Mouse (Mus musculus): Measurements from ENCODE around the gene Ifitm3. TPM values are rescaled to one million over a fixed set of nuclear protein-coding genes. Genes with fewer than 3 reads are reported as not detected.
"Not testable (repeated sequence)": the region's sequence is repeated elsewhere in the genome, so short reads cannot be mapped to it uniquely, and the experiment has no call there.

The Ifitm3 gene
- polyA plus RNA-seq, 1 experiment = 397 TPM

DNA sequence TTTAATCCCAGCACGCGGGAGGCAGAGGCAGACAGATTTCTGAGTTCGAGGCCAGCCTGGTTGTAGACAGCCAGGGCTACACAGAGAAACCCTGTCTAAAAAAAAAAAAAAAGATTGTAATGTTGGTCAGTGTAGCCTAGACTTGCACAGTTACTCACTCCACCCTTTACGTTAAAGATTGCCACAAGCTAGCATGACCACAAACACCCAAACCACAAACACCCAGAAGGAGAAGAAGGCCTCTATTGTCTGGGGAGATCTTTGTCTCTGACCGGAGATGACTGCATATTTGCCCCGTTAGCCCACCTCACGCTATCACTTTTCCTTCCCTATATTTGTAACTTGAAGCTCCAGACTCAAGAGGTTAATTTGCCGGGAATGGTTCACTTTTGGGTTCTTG is 28.9 kb downstream of the Ifitm3 start:
- H3K4me1 ChIP-seq (replicated peaks; ENCODE audit: control insufficient read depth, insufficient read depth, low read length) = no peaks in the 10 kb centered on the region
- no peaks in the 10 kb centered on the region for H3K27me3 ChIP-seq (ENCODE audit: control insufficient read depth, insufficient read depth, low read length)
- no peak for DNase-seq
- WGBS = 29% methylated on average over 8 of the region's 8 CpGs
- no peak overlapping the region for H3K4me3 ChIP-seq (ENCODE audit: control insufficient read depth, insufficient read depth, low read length)
- TF ChIP-seq POLR2A (IDR thresholded peaks at IDR 0.05; ENCODE audit: control insufficient read depth, extremely low read depth, insufficient read depth, low read length, poor library complexity) = no peak
- TF ChIP-seq CTCF (IDR thresholded peaks at IDR 0.05; ENCODE audit: borderline replicate concordance, control insufficient read depth, extremely low read depth, insufficient read depth, low read length, poor library complexity) = no peak
- no peak overlapping the region for H3K27ac ChIP-seq (ENCODE audit: control insufficient read depth, insufficient read depth, low read length)
- H3K36me3 ChIP-seq (ENCODE audit: control insufficient read depth, insufficient read depth, low read length) = no peaks in the 10 kb centered on the region

DNA sequence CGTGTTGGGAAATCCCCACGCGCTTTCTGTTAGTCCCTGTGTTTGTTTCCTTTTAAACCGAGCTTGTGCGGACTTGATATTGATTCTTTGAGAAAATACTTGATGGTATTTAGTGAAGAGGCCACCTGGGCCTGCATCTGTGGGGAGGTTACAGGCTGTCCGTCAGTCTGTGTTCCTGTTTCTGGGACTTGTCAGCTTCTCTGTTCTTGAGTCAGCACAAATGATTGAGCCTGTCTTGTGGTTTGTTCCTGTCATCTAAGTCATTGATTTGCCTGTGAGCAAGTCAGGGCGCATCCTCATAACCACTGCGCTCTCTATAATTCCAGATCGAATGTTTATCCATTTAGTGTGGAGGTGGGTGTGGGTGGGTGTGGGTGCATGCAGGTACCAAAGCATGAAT is 33.9 kb downstream of the Ifitm3 start:
- H3K27me3 ChIP-seq (ENCODE audit: control insufficient read depth, insufficient read depth, low read length); H3K36me3 ChIP-seq (ENCODE audit: control insufficient read depth, insufficient read depth, low read length); H3K4me1 ChIP-seq (replicated peaks; ENCODE audit: control insufficient read depth, insufficient read depth, low read length); H3K27ac ChIP-seq (ENCODE audit: control insufficient read depth, insufficient read depth, low read length); DNase-seq; H3K4me3 ChIP-seq (ENCODE audit: control insufficient read depth, insufficient read depth, low read length): not testable (repeated sequence)
- 62% methylated on average over 9 of the region's 9 CpGs for WGBS

DNA sequence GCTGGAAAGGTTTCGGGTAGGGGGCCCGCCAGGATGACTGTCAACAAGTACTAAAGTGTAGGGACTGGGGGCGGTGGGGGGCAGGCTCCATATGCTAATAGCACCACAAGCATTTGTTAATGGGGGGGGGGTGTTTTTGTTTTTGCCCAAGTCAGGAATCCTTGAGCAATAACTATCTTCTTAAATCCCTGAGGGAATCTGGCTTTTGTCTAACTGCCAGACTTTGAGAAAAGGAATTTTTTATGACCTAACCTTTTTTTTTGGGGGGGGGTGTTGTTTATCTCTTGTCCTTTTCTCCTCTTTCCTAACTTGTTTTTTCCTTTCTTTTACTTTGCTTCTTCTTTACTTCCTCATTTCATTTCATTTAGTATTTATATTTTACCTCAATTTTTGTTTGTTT is 35.1 kb downstream of the Ifitm3 start:
- DNase-seq = no peak
- Histone ChIP-seq H3K27me3 (ENCODE audit: control insufficient read depth, insufficient read depth, low read length) (no peaks in the 10 kb centered on the region), H3K4me3 (ENCODE audit: control insufficient read depth, insufficient read depth, low read length) (no peak overlapping the region), H3K36me3 (ENCODE audit: control insufficient read depth, insufficient read depth, low read length) (no peaks in the 10 kb centered on the region), H3K27ac (ENCODE audit: control insufficient read depth, insufficient read depth, low read length) (no peak overlapping the region), H3K4me1 (replicated peaks; ENCODE audit: control insufficient read depth, insufficient read depth, low read length) (no peaks in the 10 kb centered on the region)
- TF ChIP-seq CTCF (IDR thresholded peaks at IDR 0.05; ENCODE audit: borderline replicate concordance, control insufficient read depth, extremely low read depth, insufficient read depth, low read length, poor library complexity) (no peak), POLR2A (IDR thresholded peaks at IDR 0.05; ENCODE audit: control insufficient read depth, extremely low read depth, insufficient read depth, low read length, poor library complexity) (no peak)
- 91% methylated on average over 3 of the region's 3 CpGs for WGBS

DNA sequence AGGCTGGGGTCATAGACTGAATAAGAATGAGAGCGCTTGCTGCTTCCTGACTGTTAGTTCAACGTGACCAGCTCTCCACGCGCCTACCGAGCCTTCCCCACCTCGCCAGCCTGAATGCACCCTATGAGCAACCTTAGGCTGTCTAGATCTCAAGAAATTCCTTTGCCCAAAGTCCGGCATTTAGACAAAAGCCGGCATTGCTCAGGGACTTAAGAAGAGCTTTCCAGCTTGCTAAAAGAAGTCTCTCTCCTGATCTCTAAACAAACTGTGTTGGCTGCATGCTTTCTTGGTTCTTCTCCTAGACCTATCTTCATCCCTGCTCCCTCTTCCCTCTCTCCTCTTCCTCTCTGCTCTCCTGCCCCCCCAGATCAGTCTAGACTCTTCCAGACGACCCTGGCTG is 35.6 kb downstream of the Ifitm3 start:
- no peaks in the 10 kb centered on the region for H3K4me1 ChIP-seq (replicated peaks; ENCODE audit: control insufficient read depth, insufficient read depth, low read length)
- no peaks in the 10 kb centered on the region for H3K27me3 ChIP-seq (ENCODE audit: control insufficient read depth, insufficient read depth, low read length)
- no peak for DNase-seq
- TF ChIP-seq CTCF (IDR thresholded peaks at IDR 0.05; ENCODE audit: borderline replicate concordance, control insufficient read depth, extremely low read depth, insufficient read depth, low read length, poor library complexity) = no peak
- TF ChIP-seq POLR2A (IDR thresholded peaks at IDR 0.05; ENCODE audit: control insufficient read depth, extremely low read depth, insufficient read depth, low read length, poor library complexity) = no peak
- no peaks in the 10 kb centered on the region for H3K36me3 ChIP-seq (ENCODE audit: control insufficient read depth, insufficient read depth, low read length)
- 60% methylated on average over 9 of the region's 9 CpGs for WGBS
- H3K27ac ChIP-seq (ENCODE audit: control insufficient read depth, insufficient read depth, low read length) = no peak overlapping the region
- H3K4me3 ChIP-seq (ENCODE audit: control insufficient read depth, insufficient read depth, low read length) = no peak overlapping the region

DNA sequence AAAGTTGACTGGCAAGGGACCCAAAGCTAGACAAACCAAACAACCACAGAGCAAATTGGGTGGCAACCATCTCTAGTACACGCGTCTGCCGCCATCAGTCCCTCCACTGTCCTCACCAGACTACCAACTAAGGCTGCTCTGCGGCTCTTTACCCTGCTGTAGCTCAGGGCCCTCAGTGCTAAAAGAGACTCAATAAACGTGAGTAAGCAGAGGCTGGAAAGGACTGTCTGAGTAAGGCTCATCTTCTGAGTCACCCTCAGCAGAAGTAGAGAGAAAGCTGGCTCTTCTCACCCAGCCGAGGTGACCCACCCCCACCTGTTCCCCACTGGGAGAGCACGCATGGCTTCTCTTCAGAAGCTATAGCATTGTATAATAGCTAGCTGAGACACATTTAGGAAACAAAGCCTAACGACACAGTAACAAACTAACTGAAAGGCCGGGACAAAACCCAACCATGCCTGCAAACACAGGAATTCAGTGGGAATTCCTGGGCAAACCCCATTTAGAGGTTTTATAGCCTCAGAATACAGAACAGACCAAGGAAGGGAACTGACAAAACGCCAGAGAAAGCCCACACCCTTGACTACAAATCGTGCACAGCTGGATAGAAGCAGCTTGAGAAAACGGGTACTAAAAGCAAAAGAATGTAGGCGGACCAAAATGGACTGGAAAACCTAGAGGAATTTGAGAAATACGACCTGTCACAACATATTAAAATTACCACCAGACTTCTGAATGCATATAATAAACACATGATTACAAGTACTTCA is 37.0 kb downstream of the Ifitm3 start:
- no peak for DNase-seq
- Histone ChIP-seq H3K27ac (ENCODE audit: control insufficient read depth, insufficient read depth, low read length) (no peak overlapping the region), H3K27me3 (ENCODE audit: control insufficient read depth, insufficient read depth, low read length) (no peaks in the 10 kb centered on the region), H3K4me3 (ENCODE audit: control insufficient read depth, insufficient read depth, low read length) (no peak overlapping the region), H3K4me1 (replicated peaks; ENCODE audit: control insufficient read depth, insufficient read depth, low read length) (no peaks in the 10 kb centered on the region), H3K36me3 (ENCODE audit: control insufficient read depth, insufficient read depth, low read length) (no peaks in the 10 kb centered on the region)
- TF ChIP-seq CTCF (IDR thresholded peaks at IDR 0.05; ENCODE audit: borderline replicate concordance, control insufficient read depth, extremely low read depth, insufficient read depth, low read length, poor library complexity) (no peak), POLR2A (IDR thresholded peaks at IDR 0.05; ENCODE audit: control insufficient read depth, extremely low read depth, insufficient read depth, low read length, poor library complexity) (no peak)
- 72% methylated on average over 14 of the region's 14 CpGs for WGBS

DNA sequence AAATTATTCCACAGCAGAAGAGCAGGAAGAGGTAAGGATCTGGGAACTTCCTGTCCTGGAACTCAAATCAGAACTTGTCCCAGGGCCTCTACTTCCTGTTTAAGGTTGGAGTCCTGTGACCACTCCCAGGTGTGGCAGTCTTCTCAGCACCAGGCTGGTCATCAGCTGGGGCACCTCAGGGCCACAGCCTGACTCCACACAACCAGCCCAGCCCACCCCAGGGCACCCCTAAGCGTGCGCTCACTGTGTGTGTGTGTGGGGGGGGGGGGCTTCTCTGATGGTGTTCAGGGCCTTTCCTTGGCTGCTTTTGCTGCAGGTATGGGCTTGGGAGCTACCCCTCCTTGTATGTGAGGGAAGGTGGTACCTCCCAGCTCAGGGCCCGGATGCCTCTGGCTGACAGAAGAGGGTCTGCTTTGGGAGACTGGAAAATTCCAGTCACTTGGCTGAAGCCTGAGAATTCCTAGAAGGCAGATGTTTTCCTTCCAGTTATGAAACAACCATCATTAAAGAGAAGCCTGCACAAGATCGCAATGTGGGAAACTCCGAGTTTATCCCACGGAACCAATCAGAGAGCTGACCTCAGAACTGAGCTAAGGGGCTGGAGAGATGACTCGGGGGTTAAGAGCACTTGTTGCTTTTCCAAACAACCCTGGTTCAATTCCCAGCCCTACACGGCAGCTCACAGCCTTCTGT is 38.9 kb downstream of the Ifitm3 start:
- H3K4me1 ChIP-seq (replicated peaks; ENCODE audit: control insufficient read depth, insufficient read depth, low read length) = no peaks in the 10 kb centered on the region
- no peak for DNase-seq
- TF ChIP-seq CTCF (IDR thresholded peaks at IDR 0.05; ENCODE audit: borderline replicate concordance, control insufficient read depth, extremely low read depth, insufficient read depth, low read length, poor library complexity) = no peak
- no peak for TF ChIP-seq POLR2A (IDR thresholded peaks at IDR 0.05; ENCODE audit: control insufficient read depth, extremely low read depth, insufficient read depth, low read length, poor library complexity)
- no peak overlapping the region for H3K4me3 ChIP-seq (ENCODE audit: control insufficient read depth, insufficient read depth, low read length)
- H3K27me3 ChIP-seq (ENCODE audit: control insufficient read depth, insufficient read depth, low read length) = no peaks in the 10 kb centered on the region
- no peak overlapping the region for H3K27ac ChIP-seq (ENCODE audit: control insufficient read depth, insufficient read depth, low read length)
- 95% methylated on average over 8 of the region's 8 CpGs for WGBS
- no peaks in the 10 kb centered on the region for H3K36me3 ChIP-seq (ENCODE audit: control insufficient read depth, insufficient read depth, low read length)

Measured in thymus, adult 2 months (tissue).